Mouse (Mus musculus) T-helper 2 cell (primary cell): Measurements from ENCODE around the gene Zfpm1.

ENCODE experiments used
- in situ Hi-C: fragments of 300-600 bp; cut with MboI, MseI; formaldehyde crosslinking; loops from one replicate; pipeline ENCODE4 v1.15.1; 2025; ENCODE audit warnings: high pct_unique_total_duplicates

Gene Zfpm1

GRCm38 (mm10) chr8:122296173-122297001 lies 14.4 kb downstream of the Zfpm1 start:
- in situ Hi-C loops = no loop called here

GRCm38 (mm10) chr8:122299581-122300254 lies 17.8 kb downstream of the Zfpm1 start:
- in situ Hi-C loops = no loop called here

GRCm38 (mm10) chr8:122301081-122301480 lies 19.1 kb downstream of the Zfpm1 start:
- in situ Hi-C loops = no loop called here

GRCm38 (mm10) chr8:122301866-122302265 lies 19.9 kb downstream of the Zfpm1 start:
- in situ Hi-C loops = no loop called here

- in situ Hi-C loops = no loop called here
These were observed 21.5 kb downstream of the Zfpm1 start for GRCm38 (mm10) chr8:122303451-122303850.

- in situ Hi-C loops = no loop called here
These were observed 22.1 kb downstream of the Zfpm1 start for GRCm38 (mm10) chr8:122304058-122304457.

- in situ Hi-C loops = no loop called here
These were observed 24.9 kb downstream of the Zfpm1 start for GRCm38 (mm10) chr8:122306660-122307399.

GRCm38 (mm10) chr8:122307836-122308235 lies 25.9 kb downstream of the Zfpm1 start:
- in situ Hi-C loops = no loop called here

- in situ Hi-C loops = no loop called here
These were observed 27.3 kb downstream of the Zfpm1 start for GRCm38 (mm10) chr8:122309272-122309671.

GRCm38 (mm10) chr8:122311115-122311514 lies 29.2 kb downstream of the Zfpm1 start:
- in situ Hi-C loops = no loop called here

GRCm38 (mm10) chr8:122312553-122312952 lies 30.6 kb downstream of the Zfpm1 start:
- in situ Hi-C loops = no loop called here

GRCm38 (mm10) chr8:122313310-122313709 lies 31.4 kb downstream of the Zfpm1 start:
- in situ Hi-C loops = no loop called here

GRCm38 (mm10) chr8:122314899-122315496 lies 33.1 kb downstream of the Zfpm1 start:
- in situ Hi-C loops = no loop called here

GRCm38 (mm10) chr8:122316402-122316801 lies 34.5 kb downstream of the Zfpm1 start:
- in situ Hi-C loops = no loop called here

- in situ Hi-C loops = no loop called here
These were observed 36.1 kb downstream of the Zfpm1 start for GRCm38 (mm10) chr8:122317918-122318475.

- in situ Hi-C loops = no loop called here
These were observed 37.2 kb downstream of the Zfpm1 start for GRCm38 (mm10) chr8:122319045-122319707.

- in situ Hi-C loops = no loop called here
These were observed 37.8 kb downstream of the Zfpm1 start for GRCm38 (mm10) chr8:122319708-122320075.

- in situ Hi-C loops = no loop called here
These were observed 38.6 kb downstream of the Zfpm1 start for GRCm38 (mm10) chr8:122320541-122320940.

- in situ Hi-C loops = no loop called here
These were observed 39.5 kb downstream of the Zfpm1 start for GRCm38 (mm10) chr8:122321455-122321921.

- in situ Hi-C loops = no loop called here
These were observed 40.2 kb downstream of the Zfpm1 start for GRCm38 (mm10) chr8:122322126-122322525.

GRCm38 (mm10) chr8:122322792-122323191 lies 40.9 kb downstream of the Zfpm1 start:
- in situ Hi-C loops = no loop called here
